In the genomic region with DNA sequence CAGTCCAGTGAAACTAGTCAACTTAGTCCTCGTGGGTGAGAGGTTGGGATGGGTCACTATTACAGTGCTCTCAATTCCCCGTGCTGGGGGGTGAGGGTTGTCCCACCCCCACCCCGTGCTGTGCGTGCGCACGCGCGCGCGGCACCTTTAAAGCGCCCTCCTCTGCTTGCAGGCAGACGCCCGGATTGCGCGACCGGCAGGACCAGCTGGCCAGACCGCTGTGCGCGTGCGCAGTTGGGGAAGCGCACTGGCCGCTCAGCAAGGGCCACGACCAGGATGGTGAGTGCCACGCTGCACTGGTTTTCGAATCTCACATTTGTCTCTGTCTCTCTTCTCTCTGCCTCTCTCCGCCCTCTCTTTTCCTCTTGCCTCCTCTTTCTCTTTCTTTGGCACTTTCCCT, we compare ENCODE assay signal across 7 mouse cellular contexts. TPM values are rescaled to one million over a fixed set of nuclear protein-coding genes. Genes with fewer than 3 reads are reported as not detected.
DNase-seq lines count a peak whose midpoint lies in the region; ATAC-seq and TF ChIP-seq lines count a peak whose summit lies in the region.

Gene Hapln4, plus strand, starts transcription at position 173 of the 400 bp plus-strand sequence.

- no peak for TF ChIP-seq POLR2A in testis, adult 2 months (IDR thresholded peaks at IDR 0.05; ENCODE audit: control insufficient read depth, low read depth, low read length)

- peak within 1 kb of the TSS; percentile 66 to 68 for H3K4me3 ChIP-seq in ES-E14 (ENCODE audit: insufficient read depth in 1 of 2, low read depth in 1 of 2, low read length in 2 of 2, poor library complexity in 1 of 2, severe bottlenecking in 1 of 2)
- H3K4me3 ChIP-seq in embryonic facial prominence, embryonic 13.5 days: peak within 1 kb of the TSS; percentile 45
- H3K4me3 ChIP-seq in hindbrain, postnatal 0 days (ENCODE audit: low read length): peak within 1 kb of the TSS; percentile 47
- peak within 1 kb of the TSS; percentile 53 for H3K4me3 ChIP-seq in testis, adult 2 months (ENCODE audit: control insufficient read depth, low read depth, low read length)

- in situ Hi-C loops in ES-E14 (cut with MboI; ENCODE audit: low sequenced_read_pairs in 2 of 2, unreplicated experiment in 2 of 2): no loop called here

- ATAC-seq in embryonic facial prominence, embryonic 13.5 days (ENCODE audit: insufficient number of reproducible peaks, insufficient read depth, low FRiP score, low TSS enrichment, low read depth): no peak
- ATAC-seq in hindbrain, postnatal 0 days: no peak
- peak; percentile 33; the same call in 1 of the 2 replicates for ATAC-seq in megakaryocyte progenitor cell, adult 5-6 weeks (replicated peaks; ENCODE audit: poor library complexity)

- WGBS in embryonic facial prominence, embryonic 13.5 days: under 1% methylated on average over 26 of the region's 26 CpGs
- 1% methylated on average over 25 of the region's 26 CpGs for WGBS in hindbrain, postnatal 0 days

- H3K9ac ChIP-seq in ES-E14 (ENCODE audit: insufficient read depth, low read depth, low read length, poor library complexity, severe bottlenecking): peak within 1 kb of the TSS; percentile 45
- H3K9ac ChIP-seq in embryonic facial prominence, embryonic 13.5 days: peak within 1 kb of the TSS; percentile 61
- H3K9ac ChIP-seq in hindbrain, postnatal 0 days (replicated peaks; ENCODE audit: low read length): peak within 1 kb of the TSS; percentile 47

- DNase-seq in ES-E14 (ENCODE audit: low read depth, low spot score): no peak
- DNase-seq in adrenal gland, adult 8-10 months: peak; percentile 15
- peak; percentile 70 for DNase-seq in hindbrain, postnatal 0 days (ENCODE audit: low spot score)
- DNase-seq in left cerebral cortex, postnatal 25 days (ENCODE audit: low spot score in 2 of 2): peak; percentile 60 to 80

- H3K4me2 ChIP-seq in embryonic facial prominence, embryonic 13.5 days: peak within 1 kb of the TSS; percentile 85
- H3K4me2 ChIP-seq in hindbrain, postnatal 0 days (ENCODE audit: low read depth, low read length): peak within 1 kb of the TSS; percentile 93

- intact Hi-C loops in left cerebral cortex, postnatal 25 days (cut with DNase I): no loop called here

- no peak for TF ChIP-seq CTCF in hindbrain, postnatal 0 days (IDR thresholded peaks at IDR 0.05; ENCODE audit: low read depth)
- no peak for TF ChIP-seq CTCF in testis, adult 2 months (IDR thresholded peaks at IDR 0.05; ENCODE audit: control insufficient read depth, insufficient read depth, insufficient replicate concordance, low read depth, low read length)

- no peak within 1 kb of the TSS for H3K27ac ChIP-seq in ES-E14 (ENCODE audit: insufficient read depth, low read depth, low read length, poor library complexity, severe bottlenecking)
- H3K27ac ChIP-seq in embryonic facial prominence, embryonic 13.5 days: no peak within 1 kb of the TSS
- no peak within 1 kb of the TSS for H3K27ac ChIP-seq in hindbrain, postnatal 0 days
- no peak within 1 kb of the TSS for H3K27ac ChIP-seq in testis, adult 2 months (ENCODE audit: control insufficient read depth, insufficient read depth, low read depth, low read length)

- no peaks in the 10 kb centered on the region for H3K9me3 ChIP-seq in ES-E14 (ENCODE audit: control insufficient read depth, insufficient read depth, low read depth, low read length)
- H3K9me3 ChIP-seq in embryonic facial prominence, embryonic 13.5 days: no peaks in the 10 kb centered on the region
- no peaks in the 10 kb centered on the region for H3K9me3 ChIP-seq in hindbrain, postnatal 0 days (ENCODE audit: low read length)

- peaks cover 68% of the 10 kb centered on the region for H3K27me3 ChIP-seq in embryonic facial prominence, embryonic 13.5 days
- H3K27me3 ChIP-seq in hindbrain, postnatal 0 days (ENCODE audit: insufficient read depth, low read length): peaks cover 29% of the 10 kb centered on the region
- H3K27me3 ChIP-seq in testis, adult 2 months (ENCODE audit: control insufficient read depth, insufficient read depth, low read length): no peaks in the 10 kb centered on the region

- no peaks in the 10 kb centered on the region for H3K36me3 ChIP-seq in ES-E14 (ENCODE audit: control insufficient read depth, insufficient read depth, low read length, poor library complexity, severe bottlenecking)
- H3K36me3 ChIP-seq in embryonic facial prominence, embryonic 13.5 days: 0 out of 2 replicates have a peak, but pooled peaks cover 1% of the 10 kb centered on the region
- no peaks in the 10 kb centered on the region for H3K36me3 ChIP-seq in hindbrain, postnatal 0 days (ENCODE audit: insufficient read depth, low read length)
- H3K36me3 ChIP-seq in testis, adult 2 months (ENCODE audit: control insufficient read depth, insufficient read depth, low read length): no peaks in the 10 kb centered on the region

- peaks cover 0 to 17% of the 10 kb centered on the region in 2 experiments; a peak in 2 of 4 replicates for H3K4me1 ChIP-seq in ES-E14 (ENCODE audit: control insufficient read depth in 2 of 2, insufficient read depth in 2 of 2, low read length in 2 of 2, poor library complexity in 1 of 2)
- H3K4me1 ChIP-seq in embryonic facial prominence, embryonic 13.5 days: peaks cover 26% of the 10 kb centered on the region
- peaks cover 13% of the 10 kb centered on the region for H3K4me1 ChIP-seq in hindbrain, postnatal 0 days (ENCODE audit: insufficient read depth, low read length)
- H3K4me1 ChIP-seq in testis, adult 2 months (ENCODE audit: control insufficient read depth, insufficient read depth, low read length): peaks cover 26% of the 10 kb centered on the region

TF ChIP-seq in ES-E14, 5 proteins besides CTCF, POLR2A, EP300 and RAD21:
- no peak for TF ChIP-seq HCFC1 (IDR thresholded peaks at IDR 0.05; ENCODE audit: borderline replicate concordance, insufficient read depth, low read length)
- no peak for TF ChIP-seq CHD2 (IDR thresholded peaks at IDR 0.05; ENCODE audit: low read depth, low read length)
- no peak for TF ChIP-seq ZNF384 (IDR thresholded peaks at IDR 0.05; ENCODE audit: low read depth, low read length)
- TF ChIP-seq ZC3H11A (IDR thresholded peaks at IDR 0.05; ENCODE audit: borderline replicate concordance, low read depth, low read length): no peak
- no peak for TF ChIP-seq MAFK (IDR thresholded peaks at IDR 0.05; ENCODE audit: insufficient read depth, low read depth, low read length)

RNA-seq across cellular contexts. Expression of gene Hapln4, which starts in this region (rescaled TPM):
- total RNA-seq in ES-E14 (2012; rRNA removed): 2.2 and 4.8 TPM in 2 replicates
- total RNA-seq in adrenal gland, adult 8-10 months (2022): 1 to 10 TPM in 2 of 4 experiments, under 1 TPM in 2; 0.21 to 1.9 (median 0.92) TPM
- polyA plus RNA-seq in embryonic facial prominence, embryonic 13.5 days (2015; fragmentation: Nextera tagmentation; extraction: Ambion mirVana): 0.21 TPM in 1 of 2 replicates, not detected in the other
- total RNA-seq in hindbrain, postnatal 0 days (2014; rRNA removed): 2.0 and 4.5 TPM in 2 replicates
- polyA plus RNA-seq in hindbrain, postnatal 0 days (2015; fragmentation: Nextera tagmentation; extraction: Ambion mirVana): 2.5 and 2.9 TPM in 2 replicates
- 10 to 100 TPM; 62.6 to 71.8 TPM for total RNA-seq in left cerebral cortex, postnatal 25 days (2021)
- not detected in 2 replicates for total RNA-seq in megakaryocyte progenitor cell, adult 5-6 weeks (2015)
- not detected in 2 replicates for total RNA-seq in megakaryocyte progenitor cell, adult 5-6 weeks (2017)
- 0.23 and 0.31 TPM in 2 replicates for polyA plus RNA-seq in testis, adult 2 months (2012; rRNA removed)

Comparison
In these comparisons a context has a peak if more than half of its experiments do, and no peak if none do; other contexts are left out.
1. RNA of gene Hapln4 (total RNA-seq): 62.6 to 71.8 TPM in left cerebral cortex, postnatal 25 days; 2.2 to 4.8 TPM in ES-E14, 2.0 to 4.5 TPM in hindbrain, postnatal 0 days, 0.21 to 1.9 TPM in adrenal gland, adult 8-10 months and not detected in megakaryocyte progenitor cell, adult 5-6 weeks; every median in the first group is over 10 times any median in the second.
2. Peak in ATAC-seq in megakaryocyte progenitor cell, adult 5-6 weeks; RNA of the gene not detected or under 1 TPM.
3. Peak in every context shown above with its lines, with median percentiles within 50 percentile points of each other: H3K4me3 ChIP-seq and H3K9ac ChIP-seq.